Mouse (Mus musculus) G1E (cell line): ENCODE data around the gene Pard3.

Source experiments
- CTCF ChIP-seq: IDR thresholded peaks from 2 replicates; pipeline ENCODE4 v1.5.1; 2012; ENCODE audit warnings: low read depth, low read length, inconsistent platforms, mixed read lengths
- POLR2AphosphoS5 ChIP-seq: IDR thresholded peaks from 2 replicates; pipeline ENCODE4 v1.6.1; 2012; ENCODE audit warnings: low read depth, low read length, inconsistent platforms; ENCODE audit not compliant: insufficient replicate concordance

DNA sequence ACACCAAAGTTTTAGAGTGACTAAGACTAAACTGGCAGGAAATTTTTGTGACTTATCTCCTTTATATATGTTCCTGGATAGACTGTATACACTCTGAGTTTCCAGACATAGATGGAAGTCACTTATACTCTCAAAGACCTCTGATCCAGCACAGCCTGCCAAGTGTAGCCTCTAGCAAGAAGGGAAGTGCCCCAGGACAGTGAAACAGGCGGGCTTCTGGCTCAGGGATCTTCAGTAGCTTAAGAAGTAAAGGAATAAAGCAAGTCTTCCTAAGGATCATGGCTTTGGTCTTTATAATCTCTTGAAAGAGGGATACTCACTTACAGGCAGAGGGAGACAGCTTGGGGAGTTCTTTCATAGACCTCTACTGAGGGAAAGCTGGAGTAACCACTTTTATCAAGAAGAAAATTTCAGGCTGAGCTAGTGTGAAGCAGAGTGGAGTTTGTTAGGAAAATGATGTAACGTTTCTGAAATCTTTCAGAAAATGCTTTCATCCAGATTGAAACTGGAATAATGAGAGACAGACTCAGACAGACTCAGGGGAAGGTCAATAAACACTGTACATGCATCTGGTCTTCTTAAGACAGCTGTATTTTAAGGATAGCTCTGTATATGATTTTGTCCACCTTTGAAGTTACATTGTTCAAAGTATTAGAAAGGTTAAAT, 205.5 kb downstream of the Pard3 start:
- no peak for TF ChIP-seq CTCF
- TF ChIP-seq POLR2AphosphoS5: no peak
